Mouse (Mus musculus) kidney, postnatal 0 days (tissue): ENCODE data around the gene Nxph1. TPM values are rescaled to one million over a fixed set of nuclear protein-coding genes. Genes with fewer than 3 reads are reported as not detected.

ENCODE experiments used
- ATAC-seq: fragments of 200-750 bp; cut with Nextera tagmentation; replicated peaks from 2 replicates; pipeline ENCODE4 v1.8.0; 2017; ENCODE audit warnings: low read depth, moderate number of reproducible peaks, moderate TSS enrichment, moderate library complexity; ENCODE audit not compliant: low FRiP score
- DNase-seq: peaks from one replicate; pipeline ENCODE4 v3.0.0-alpha.2; 2016; ENCODE audit warnings: low spot score
- H3K27ac ChIP-seq: fragments of 300-500 bp; sonication (generic); 2 replicates; pipeline ENCODE4 v1.5.1; 2014; ENCODE audit warnings: mild to moderate bottlenecking
- H3K27me3 ChIP-seq: fragments of 300-500 bp; sonication (generic); 2 replicates; pipeline ENCODE4 v1.6.1; 2014; ENCODE audit warnings: low read length, mixed read lengths; ENCODE audit not compliant: insufficient read depth
- H3K36me3 ChIP-seq: fragments of 300-500 bp; sonication (generic); 2 replicates; pipeline ENCODE4 v1.6.1; 2014; ENCODE audit warnings: low read length, mixed read lengths; ENCODE audit not compliant: insufficient read depth
- H3K4me1 ChIP-seq: fragments of 300-500 bp; sonication (generic); replicated peaks from 2 replicates; pipeline ENCODE4 v1.6.1; 2014; ENCODE audit warnings: antibody characterized with exemption, low read length, mixed read lengths; ENCODE audit not compliant: insufficient read depth
- H3K4me2 ChIP-seq: fragments of 300-500 bp; sonication (generic); 2 replicates; pipeline ENCODE4 v1.6.1; 2014; ENCODE audit warnings: mild to moderate bottlenecking, low read length, moderate library complexity, mixed read lengths
- H3K4me3 ChIP-seq: fragments of 300-500 bp; sonication (generic); replicated peaks from 2 replicates; pipeline ENCODE4 v1.5.1; 2014; ENCODE audit warnings: low read depth, low read length
- H3K9ac ChIP-seq: fragments of 300-500 bp; sonication (generic); 2 replicates; pipeline ENCODE4 v1.6.1; 2014; ENCODE audit warnings: low read depth, low read length
- H3K9me3 ChIP-seq: fragments of 300-500 bp; sonication (generic); replicated peaks from 2 replicates; pipeline ENCODE4 v1.6.1; 2016; ENCODE audit warnings: low read length, inconsistent platforms, mixed read lengths
- CTCF ChIP-seq: IDR thresholded peaks from 2 replicates; pipeline ENCODE4 v1.5.1; 2016; ENCODE audit warnings: antibody characterized with exemption, low read depth, mild to moderate bottlenecking, moderate library complexity
- WGBS: fragments of 180-500 bp; shearing (Covaris S2); extraction: QIAGEN DNeasy Blood & Tissue Kit; methylation state at CpG from one replicate; pipeline ENCODE4 v1.1.7; 2014; 5-methylcytosine and 5-hydroxymethylcytosine counted together
- polyA plus RNA-seq: library from polyadenylated mRNA; unstranded; fragments of >200 nt; fragmentation: Nextera tagmentation; extraction: Ambion mirVana; gene quantifications from 2 replicates; pipeline ENCODE4 v1.2.1, GENCODE M21; 2015

Nxph1 gene
- polyA plus RNA-seq, 1 experiment from 2014 or later = not detected

DNA sequence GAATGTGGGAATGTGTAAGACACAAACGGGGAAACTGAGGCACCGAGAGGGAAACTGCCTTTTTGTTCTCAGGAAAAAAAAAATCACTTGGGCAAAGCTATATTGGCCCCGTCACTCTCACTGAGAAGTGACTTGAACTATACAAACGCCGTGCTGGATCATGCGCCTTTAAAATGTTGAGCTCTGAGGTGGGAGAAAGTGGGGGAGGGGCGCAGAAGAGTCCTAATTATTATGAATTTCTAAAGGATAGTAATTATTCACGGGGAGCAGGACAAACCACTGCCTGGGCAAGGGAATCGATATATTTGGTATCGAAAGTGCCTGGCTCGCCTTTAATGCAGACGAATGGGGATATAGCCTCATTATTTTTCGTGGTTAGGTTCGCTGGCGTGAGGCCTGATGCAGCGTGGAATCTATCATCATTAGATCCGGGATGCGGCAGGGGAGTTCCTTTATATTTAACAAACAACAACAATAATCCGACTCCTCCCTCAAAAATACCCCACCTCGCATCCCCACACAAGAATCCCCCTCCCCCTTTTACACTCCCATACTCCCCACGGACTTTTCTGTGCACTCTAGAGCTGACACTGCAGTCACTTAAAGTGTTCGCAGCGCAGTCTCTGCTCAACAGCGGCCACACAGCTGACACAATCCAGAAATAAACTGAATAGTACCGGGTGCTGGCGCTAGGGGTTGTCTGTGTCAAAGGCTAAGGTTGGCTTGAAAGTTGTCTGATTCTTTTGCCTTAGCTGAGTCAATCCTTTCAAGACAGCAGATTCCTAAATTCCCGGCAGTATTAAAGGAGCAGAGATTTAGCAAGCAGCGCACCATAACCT is 10.1 kb downstream of the Nxph1 start:
- DNase-seq = peak; percentile 27
- no peaks in the 10 kb centered on the region for H3K4me1 ChIP-seq
- no peak overlapping the region for H3K4me3 ChIP-seq
- peaks cover 45% of the 10 kb centered on the region for H3K27me3 ChIP-seq
- no peak overlapping the region for H3K9ac ChIP-seq
- WGBS = 4% methylated on average over 28 of the region's 28 CpGs
- no peaks in the 10 kb centered on the region for H3K36me3 ChIP-seq
- H3K27ac ChIP-seq = no peak overlapping the region
- ATAC-seq = 0 out of 2 replicates have a peak, but pooled peaks have one; percentile 17
- no peaks in the 10 kb centered on the region for H3K9me3 ChIP-seq
- peak; percentile 55 for TF ChIP-seq CTCF
- no peak overlapping the region for H3K4me2 ChIP-seq

DNA sequence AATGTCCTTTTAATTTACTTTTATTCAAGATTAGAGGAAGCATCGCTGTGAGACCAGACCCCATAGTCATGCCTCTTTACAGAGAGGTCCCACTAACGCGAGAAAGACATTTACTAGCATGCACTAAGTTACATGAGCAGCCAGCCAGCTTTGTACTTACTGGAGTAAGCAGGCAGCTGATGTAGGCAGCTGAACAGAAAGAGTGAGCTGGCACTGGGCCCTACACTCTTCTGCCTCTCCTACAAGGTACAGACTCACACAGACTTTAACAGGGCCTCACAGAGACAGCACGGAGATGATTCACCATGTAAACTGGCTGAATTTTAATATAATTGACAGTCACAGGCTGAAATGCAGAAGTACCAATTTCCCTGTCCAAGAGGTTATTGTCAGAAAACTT is 11.6 kb downstream of the Nxph1 start:
- H3K4me1 ChIP-seq = no peaks in the 10 kb centered on the region
- H3K27me3 ChIP-seq = peaks cover 33% of the 10 kb centered on the region
- DNase-seq = no peak
- no peak overlapping the region for H3K4me2 ChIP-seq
- TF ChIP-seq CTCF = no peak
- H3K4me3 ChIP-seq = no peak overlapping the region
- no peak for ATAC-seq
- H3K36me3 ChIP-seq = no peaks in the 10 kb centered on the region
- H3K9ac ChIP-seq = no peak overlapping the region
- H3K9me3 ChIP-seq = no peaks in the 10 kb centered on the region
- H3K27ac ChIP-seq = no peak overlapping the region
- 82% methylated on average over 4 of the region's 4 CpGs for WGBS

- Histone ChIP-seq H3K9ac (no peak overlapping the region), H3K36me3 (no peaks in the 10 kb centered on the region), H3K4me3 (no peak overlapping the region), H3K9me3 (no peaks in the 10 kb centered on the region), H3K27ac (no peak overlapping the region), H3K4me1 (no peaks in the 10 kb centered on the region), H3K27me3 (no peaks in the 10 kb centered on the region), H3K4me2 (no peak overlapping the region)
- WGBS = 47% methylated on average over 2 of the region's 2 CpGs
- ATAC-seq (no peak), DNase-seq (no peak)
- no peak for TF ChIP-seq CTCF
Measured at GRCm38 (mm10) chr6:8970576-8970975, 22.3 kb downstream of the Nxph1 start.

DNA sequence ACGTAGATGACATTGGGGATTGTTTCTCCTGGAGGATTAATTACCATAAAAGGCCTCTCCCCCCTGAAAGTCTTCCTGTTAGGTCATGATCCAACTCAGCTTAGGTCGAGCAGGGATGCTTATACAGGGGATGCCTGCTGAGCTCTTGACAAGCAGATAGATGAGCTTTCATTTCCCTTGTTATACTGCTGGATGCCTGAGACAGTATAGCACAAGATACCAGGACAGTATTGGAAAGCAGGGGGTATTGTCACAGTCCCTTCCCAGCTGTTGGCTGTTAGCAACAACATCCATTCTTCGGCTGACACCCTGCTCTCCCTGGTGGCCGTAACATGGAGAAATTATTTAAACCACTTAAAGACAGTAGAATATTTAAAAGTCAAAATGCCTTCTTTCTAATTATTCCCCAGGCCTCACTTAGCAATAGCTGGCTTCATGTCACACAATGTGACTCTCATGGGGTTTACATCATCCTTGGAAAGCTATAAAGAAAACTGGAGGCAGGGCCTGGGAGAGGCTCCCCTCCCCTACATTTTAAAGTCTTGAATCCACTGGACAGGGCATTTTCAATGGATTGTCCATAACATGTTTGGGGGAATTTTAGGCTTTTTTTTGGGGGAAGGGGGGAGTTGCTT is 31.1 kb downstream of the Nxph1 start:
- DNase-seq (no peak), ATAC-seq (no peak)
- no peaks in the 10 kb centered on the region for H3K4me1 ChIP-seq
- H3K4me3 ChIP-seq = no peak overlapping the region
- TF ChIP-seq CTCF = no peak
- H3K27ac ChIP-seq = no peak overlapping the region
- H3K36me3 ChIP-seq = no peaks in the 10 kb centered on the region
- H3K9ac ChIP-seq = no peak overlapping the region
- no peak overlapping the region for H3K4me2 ChIP-seq
- no peaks in the 10 kb centered on the region for H3K9me3 ChIP-seq
- H3K27me3 ChIP-seq = no peaks in the 10 kb centered on the region
- 41% methylated on average over 4 of the region's 4 CpGs for WGBS

DNA sequence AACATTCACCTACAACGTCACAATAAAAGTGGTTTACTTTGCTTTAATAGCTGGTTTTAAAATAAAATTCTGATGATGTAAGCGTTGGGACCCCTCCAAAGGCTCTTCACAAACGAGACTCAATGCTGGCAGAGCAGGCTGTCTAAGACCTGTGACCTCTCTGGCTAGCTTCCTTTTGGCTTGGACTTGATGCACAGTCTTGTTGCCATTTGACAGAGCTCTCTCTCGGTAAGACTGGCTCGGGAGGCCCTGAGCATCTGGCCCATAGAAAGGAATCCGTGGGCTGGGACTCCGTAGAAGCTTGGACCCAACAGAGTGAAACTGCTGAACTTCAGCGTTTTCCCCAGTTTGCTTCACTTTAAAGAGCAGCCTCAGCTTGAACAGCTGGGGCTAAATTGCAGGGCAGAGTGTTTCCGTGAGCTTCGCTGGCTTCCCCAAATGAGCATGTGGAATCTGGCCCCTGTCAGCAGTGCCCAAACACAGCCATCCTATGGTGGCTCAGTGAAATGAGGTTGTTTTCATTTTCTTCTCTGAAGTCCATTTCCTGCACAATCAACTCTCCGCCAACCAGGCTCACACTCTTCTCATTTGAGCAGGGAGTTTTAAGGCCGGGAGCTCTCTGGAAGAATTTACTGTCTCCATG is 48.2 kb downstream of the Nxph1 start:
- TF ChIP-seq CTCF = no peak
- no peaks in the 10 kb centered on the region for H3K27me3 ChIP-seq
- H3K9me3 ChIP-seq = no peaks in the 10 kb centered on the region
- WGBS = 26% methylated on average over 12 of the region's 12 CpGs
- ATAC-seq (no peak), DNase-seq (peak; percentile 13)
- no peak overlapping the region for H3K9ac ChIP-seq
- no peak overlapping the region for H3K27ac ChIP-seq
- H3K36me3 ChIP-seq = no peaks in the 10 kb centered on the region
- H3K4me3 ChIP-seq = no peak overlapping the region
- peak overlapping the region; percentile 31; the same call in 1 of the 2 replicates for H3K4me2 ChIP-seq
- H3K4me1 ChIP-seq = no peaks in the 10 kb centered on the region

DNA sequence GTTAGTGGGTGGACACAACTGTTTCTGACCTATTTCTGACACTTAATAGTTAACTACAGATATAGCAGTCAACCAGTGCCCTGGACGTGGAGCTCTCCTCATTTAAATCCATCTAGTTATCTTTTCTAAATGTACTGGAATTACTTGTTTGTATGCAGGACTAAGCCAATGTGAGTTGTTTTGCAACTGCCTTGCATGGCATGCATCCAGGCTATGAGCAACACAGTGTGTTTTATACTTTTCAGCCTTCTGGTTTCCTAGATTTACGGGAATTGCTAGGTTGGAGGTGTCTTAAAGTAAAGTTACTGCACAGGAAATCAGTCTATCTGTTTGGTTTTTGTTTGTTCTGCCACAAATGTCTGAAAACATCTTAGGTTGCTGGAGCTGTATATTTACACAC is 49.1 kb downstream of the Nxph1 start:
- H3K27ac ChIP-seq = no peak overlapping the region
- WGBS = 56% methylated on average over 2 of the region's 2 CpGs
- no peaks in the 10 kb centered on the region for H3K27me3 ChIP-seq
- DNase-seq (no peak), ATAC-seq (no peak)
- no peaks in the 10 kb centered on the region for H3K4me1 ChIP-seq
- TF ChIP-seq CTCF = no peak
- H3K36me3 ChIP-seq = no peaks in the 10 kb centered on the region
- no peak overlapping the region for H3K4me3 ChIP-seq
- H3K9ac ChIP-seq = no peak overlapping the region
- no peak overlapping the region for H3K4me2 ChIP-seq
- H3K9me3 ChIP-seq = no peaks in the 10 kb centered on the region
